Mouse (Mus musculus): ENCODE data around the gene Ube2d2b.
A peak's percentile ranks its signal among the peaks of the same experiment; 100 is the strongest.

Ube2d2b gene

DNA sequence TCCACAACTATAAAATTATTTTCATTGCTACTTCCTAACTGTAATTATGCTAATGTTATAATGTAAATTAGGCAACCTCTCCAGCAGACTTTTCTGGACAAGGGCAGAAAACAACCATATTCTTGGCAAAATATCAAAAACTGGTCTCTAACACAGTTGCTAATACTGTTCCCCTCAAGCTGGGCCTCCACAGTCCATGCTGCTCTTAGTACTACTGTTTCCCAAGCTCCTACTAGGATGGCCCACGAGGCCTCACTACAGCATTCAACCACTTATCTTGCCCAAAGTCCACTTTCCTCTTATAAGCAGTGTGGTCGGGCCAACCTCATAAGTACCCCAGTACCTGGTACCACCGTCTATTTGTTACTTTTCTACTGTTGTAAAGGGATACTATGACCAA, 24.7 kb downstream of the Ube2d2b start:
- no peak for DNase-seq (ENCODE audit: low read depth)

- peak; percentile 88 for DNase-seq (ENCODE audit: low read depth)
These were observed 25.6 kb downstream of the Ube2d2b start for GRCm38 (mm10) chr5:107855546-107855945.

DNA sequence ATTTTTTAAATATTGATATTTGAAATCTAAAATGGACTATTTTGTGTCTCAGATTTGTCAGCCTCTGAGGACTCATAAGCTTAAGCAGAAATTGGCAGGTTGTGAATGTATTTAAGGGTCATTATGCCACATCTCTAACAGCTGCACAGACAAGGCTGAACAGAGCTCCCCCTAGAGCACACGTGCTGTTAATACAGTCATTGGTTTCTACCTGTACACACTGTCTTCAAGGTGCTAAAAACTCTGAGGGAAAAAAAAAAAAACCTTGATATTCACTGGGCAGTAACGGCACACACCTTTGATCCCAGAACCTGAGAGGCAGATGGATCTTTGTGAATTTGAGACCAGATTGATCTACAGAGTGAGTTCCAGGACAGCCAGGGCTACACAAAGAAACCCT, 29.1 kb downstream of the Ube2d2b start:
- peak; percentile 32 for DNase-seq (ENCODE audit: low read depth)

GRCm38 (mm10) chr5:107863971-107864370, 34.1 kb downstream of the Ube2d2b start:
- no peak for DNase-seq (ENCODE audit: low read depth)

GRCm38 (mm10) chr5:107866127-107867126, 36.5 kb downstream of the Ube2d2b start:
- peak; percentile 58 for DNase-seq (ENCODE audit: low read depth)

DNA sequence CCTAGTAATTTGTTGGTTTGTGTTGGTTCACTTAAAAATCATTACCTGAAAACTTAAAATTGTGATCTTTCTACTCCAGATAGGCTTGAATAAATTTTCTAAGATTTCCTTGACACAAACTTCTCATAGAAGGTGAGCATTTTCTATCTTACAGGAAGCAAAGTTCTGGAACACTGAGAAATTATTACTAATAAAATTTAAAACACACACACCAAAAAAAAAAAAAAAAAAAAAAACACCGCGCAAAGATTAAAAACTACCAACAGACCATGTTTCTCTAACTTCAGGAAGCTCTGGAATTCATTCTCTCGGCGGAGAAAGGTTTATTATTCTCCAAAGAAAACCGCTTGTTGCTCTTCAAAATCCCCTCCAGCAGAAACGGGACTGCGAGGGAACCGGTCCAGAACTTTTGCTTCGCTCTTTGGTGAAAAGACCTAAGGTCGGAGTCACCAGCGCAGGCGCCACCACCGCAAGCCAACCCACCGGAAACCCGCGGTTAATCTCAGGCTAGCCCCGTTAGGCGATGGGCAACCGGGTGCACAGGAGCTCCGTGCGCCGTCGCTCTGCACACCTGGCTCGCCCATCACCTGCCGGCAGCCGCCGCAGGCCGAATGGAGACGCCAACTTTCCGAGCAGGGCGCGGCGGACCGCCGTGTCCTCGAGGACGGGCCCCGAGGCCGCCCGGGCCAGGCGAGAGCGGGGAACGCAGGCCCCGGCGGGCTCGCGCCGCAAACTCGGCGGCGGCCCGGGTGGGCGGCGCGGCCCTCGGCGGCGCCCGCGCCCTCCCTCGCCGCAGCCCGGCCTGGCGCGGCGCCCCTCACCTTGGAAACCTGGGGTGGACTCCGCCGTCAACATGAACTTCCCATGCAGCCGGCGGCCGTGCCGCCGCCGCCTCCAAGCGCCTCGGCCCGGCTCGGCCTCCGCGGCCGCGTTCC, 38.3 kb downstream of the Ube2d2b start:
- DNase-seq (ENCODE audit: low read depth): peak; percentile 66

GRCm38 (mm10) chr5:107868905-107869424, 39.1 kb downstream of the Ube2d2b start:
- DNase-seq (ENCODE audit: low read depth): peak; percentile 82

DNA sequence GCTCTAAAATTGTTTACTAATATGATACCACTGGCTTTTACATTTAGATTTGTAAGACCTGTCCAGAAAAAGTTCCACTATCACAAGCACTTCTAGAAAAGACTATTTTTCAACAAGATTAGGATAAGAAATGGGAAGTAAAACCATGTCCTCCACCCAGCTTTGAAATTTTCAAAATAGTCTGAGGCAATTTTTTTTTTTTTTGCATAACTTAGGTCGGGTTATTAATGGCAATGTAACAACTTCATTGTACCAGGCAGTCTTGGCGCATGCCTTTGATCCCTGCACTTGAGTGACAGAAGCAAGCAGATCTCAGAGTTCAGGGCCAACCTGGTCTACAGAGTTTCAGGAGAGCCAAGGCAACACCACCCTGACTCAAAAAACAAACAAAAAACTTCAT, 39.8 kb downstream of the Ube2d2b start:
- DNase-seq (ENCODE audit: low read depth): peak; percentile 26

DNA sequence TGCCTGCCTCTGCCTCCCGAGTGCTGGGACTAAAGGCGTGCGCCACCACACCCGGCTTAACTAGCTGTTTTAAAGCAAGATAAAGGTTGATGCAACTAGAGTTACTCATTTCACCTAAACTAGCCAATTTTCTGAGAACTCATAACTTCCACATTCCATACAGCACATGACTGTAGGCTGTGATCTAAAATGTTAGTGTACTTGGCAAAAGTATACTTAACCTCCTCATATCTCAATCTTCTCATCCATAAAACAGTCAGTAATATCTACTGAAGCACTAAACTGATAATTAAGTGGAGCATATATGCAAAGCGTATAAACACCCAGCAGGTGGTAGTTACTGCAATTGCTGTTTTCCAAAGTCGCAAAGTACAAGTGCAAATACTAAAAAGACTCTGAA, 43.4 kb downstream of the Ube2d2b start:
- no peak for DNase-seq (ENCODE audit: low read depth)

DNA sequence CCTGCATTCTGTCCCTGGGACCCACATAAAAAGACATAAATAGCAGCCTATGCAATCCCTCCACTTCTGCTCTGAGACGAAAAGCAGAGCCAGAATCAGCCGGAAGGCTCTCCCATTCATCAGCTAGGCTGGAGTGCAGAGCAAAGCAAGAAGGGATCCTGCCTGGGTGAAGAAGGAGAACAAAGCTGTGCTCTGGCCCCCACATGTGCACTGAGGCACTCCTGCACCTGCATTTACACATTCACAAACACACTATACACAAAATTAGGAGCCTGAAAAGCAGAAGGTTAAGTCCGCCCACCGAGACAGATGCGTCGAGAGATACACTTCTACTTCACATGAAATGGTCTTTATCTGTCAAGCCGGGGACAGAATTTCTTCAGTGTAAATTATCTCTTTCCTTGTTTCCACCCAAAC, 44.0 kb downstream of the Ube2d2b start:
- no peak for DNase-seq (ENCODE audit: low read depth)

DNA sequence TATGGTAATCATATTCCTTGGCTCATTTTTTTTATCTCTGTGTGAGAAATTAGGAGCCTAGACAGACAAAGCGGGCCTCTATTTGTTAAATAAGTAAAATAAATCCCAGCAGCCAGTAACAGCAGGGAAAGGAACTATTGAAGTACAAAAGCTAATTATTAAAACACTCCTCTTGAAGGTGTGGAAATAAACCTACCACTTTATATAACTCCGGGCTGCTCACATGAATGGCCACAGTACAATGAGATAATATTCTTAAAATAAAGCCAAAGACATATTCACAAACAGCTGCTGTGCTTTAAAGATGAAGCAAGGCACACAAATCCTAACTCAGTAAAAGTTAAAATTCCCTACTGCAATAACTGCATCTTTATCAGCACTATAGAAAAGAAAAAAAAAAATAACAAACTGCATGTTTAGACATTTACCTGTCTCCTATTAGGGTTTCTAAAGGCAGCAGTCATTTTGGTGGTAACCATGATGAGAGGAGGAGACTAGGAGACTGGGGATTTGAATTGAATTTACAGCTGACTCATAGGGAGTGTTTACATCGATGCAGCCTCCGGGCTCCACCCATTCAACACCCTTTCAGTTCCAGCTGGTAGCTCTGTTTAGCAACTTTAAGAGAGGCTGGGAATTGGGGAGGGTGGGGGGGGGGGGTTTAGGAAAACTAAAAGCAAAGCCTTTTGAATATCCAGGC, 44.8 kb downstream of the Ube2d2b start, which contains the start of gene Evi5:
Evi5 (minus strand) TSS at position 547 of the 700 bp plus-strand sequence.
- DNase-seq (ENCODE audit: low read depth): peak; percentile 54

GRCm38 (mm10) chr5:107875261-107875611, 45.3 kb downstream of the Ube2d2b start:
- no peak for DNase-seq (ENCODE audit: low read depth)

GRCm38 (mm10) chr5:107877053-107877452, 47.2 kb downstream of the Ube2d2b start:
- no peak for DNase-seq (ENCODE audit: low read depth)

- no peak for DNase-seq (ENCODE audit: low read depth)
These were observed 50.8 kb downstream of the Ube2d2b start for GRCm38 (mm10) chr5:107880710-107881109.
